Comparison of ENCODE assay signal across 19 mouse cellular contexts in genomic region chr7:49004402-49004801, GRCm38 (mm10).
DNase-seq lines count a peak whose midpoint lies in the region; ATAC-seq and TF ChIP-seq lines count a peak whose summit lies in the region.
"Had no signal": no experiment of that assay in that cellular context is flagged by ENCODE, and none has a peak within 500 bp of the region (broad histone marks: within the 10 kb centered on the region; RNA-seq: fewer than 3 reads in every experiment).

No protein-coding gene starts in this region.

- DNase-seq in adrenal gland, adult (ENCODE audit: inconsistent age in 2 of 2, low spot score in 1 of 2) = peak; percentile 29 to 67
- no peak for DNase-seq in adrenal gland, postnatal 4 days (ENCODE audit: low spot score in 2 of 2)
- DNase-seq in midbrain, embryonic 10.5 days (ENCODE audit: low spot score) = no peak
- DNase-seq in midbrain, postnatal 0 days (ENCODE audit: low spot score) = no peak
- peak; percentile 77 for DNase-seq in lung, embryonic 14.5 days
- no peak for DNase-seq in ovary, postnatal 14 days (ENCODE audit: low spot score)
- DNase-seq in cerebellum, adult 2 months = no peak
- no peak for DNase-seq in left cerebral cortex, adult 18-20 months (ENCODE audit: low spot score in 2 of 2)
- DNase-seq: cerebellum, adult 9-11 months; gastrocnemius, postnatal 10 days; layer of hippocampus, postnatal 36 days; liver, postnatal 0 days; thymus, postnatal 14 days had no signal

- H3K9me3 ChIP-seq in midbrain, embryonic 10.5 days (replicated peaks) = no peaks in the 10 kb centered on the region
- no peaks in the 10 kb centered on the region for H3K9me3 ChIP-seq in midbrain, postnatal 0 days (ENCODE audit: low read length)
- no peaks in the 10 kb centered on the region for H3K9me3 ChIP-seq in lung, embryonic 14.5 days (ENCODE audit: low read depth, low read length)
- H3K9me3 ChIP-seq: hindbrain, embryonic 13.5 days; limb, embryonic 12.5 days; midbrain, embryonic 13.5 days; stomach, embryonic 15.5 days had no signal

- no peak for ATAC-seq in midbrain, postnatal 0 days (ENCODE audit: low FRiP score)
- ATAC-seq in lung, embryonic 14.5 days (ENCODE audit: insufficient read depth) = peak; percentile 78; the same call in 1 of the 2 replicates
- ATAC-seq: forebrain, embryonic 16.5 days; liver, postnatal 0 days; midbrain, embryonic 13.5 days had no signal

- no peak for TF ChIP-seq POLR2A in cerebellum, adult 2 months (IDR thresholded peaks at IDR 0.05; ENCODE audit: borderline replicate concordance, insufficient read depth, low read length)

- H3K4me3 ChIP-seq in midbrain, embryonic 10.5 days = no peak overlapping the region
- no peak overlapping the region for H3K4me3 ChIP-seq in midbrain, postnatal 0 days (ENCODE audit: low read depth, low read length)
- no peak overlapping the region for H3K4me3 ChIP-seq in lung, embryonic 14.5 days (ENCODE audit: low read depth, low read length)
- no peak overlapping the region for H3K4me3 ChIP-seq in cerebellum, adult 2 months (replicated peaks; ENCODE audit: insufficient read depth, low read depth, low read length)
- H3K4me3 ChIP-seq: erythroblast, embryonic 14.5 days; hindbrain, embryonic 13.5 days; limb, embryonic 12.5 days; midbrain, embryonic 13.5 days; stomach, embryonic 15.5 days had no signal

- H3K9ac ChIP-seq in midbrain, postnatal 0 days (replicated peaks; ENCODE audit: low read length, poor library complexity, severe bottlenecking) = no peak overlapping the region
- H3K9ac ChIP-seq in lung, embryonic 14.5 days = no peak overlapping the region
- H3K9ac ChIP-seq: hindbrain, embryonic 13.5 days; limb, embryonic 12.5 days; liver, postnatal 0 days; midbrain, embryonic 13.5 days; stomach, embryonic 15.5 days had no signal

- no peak overlapping the region for H3K4me2 ChIP-seq in midbrain, postnatal 0 days (ENCODE audit: low read depth, low read length, poor library complexity, severe bottlenecking)
- H3K4me2 ChIP-seq in lung, embryonic 14.5 days = no peak overlapping the region
- H3K4me2 ChIP-seq: hindbrain, embryonic 13.5 days; limb, embryonic 12.5 days; midbrain, embryonic 13.5 days; stomach, embryonic 15.5 days had no signal

- no peaks in the 10 kb centered on the region for H3K36me3 ChIP-seq in midbrain, embryonic 10.5 days
- no peaks in the 10 kb centered on the region for H3K36me3 ChIP-seq in midbrain, postnatal 0 days (ENCODE audit: insufficient read depth, low read length)
- no peaks in the 10 kb centered on the region for H3K36me3 ChIP-seq in lung, embryonic 14.5 days (ENCODE audit: insufficient read depth)
- H3K36me3 ChIP-seq: hindbrain, embryonic 13.5 days; limb, embryonic 12.5 days; midbrain, embryonic 13.5 days; stomach, embryonic 15.5 days had no signal

- WGBS in midbrain, embryonic 10.5 days = 79% methylated on average over 5 of the region's 5 CpGs
- 80% methylated on average over 5 of the region's 5 CpGs for WGBS in midbrain, postnatal 0 days
- WGBS in lung, embryonic 14.5 days = 30% methylated on average over 5 of the region's 5 CpGs
- WGBS in cerebellum, adult 2 months = 89% methylated on average over 5 of the region's 5 CpGs

- H3K4me1 ChIP-seq in midbrain, embryonic 10.5 days = peaks cover 72% of the 10 kb centered on the region
- H3K4me1 ChIP-seq in midbrain, postnatal 0 days (ENCODE audit: insufficient read depth, low read length) = peaks cover 1% of the 10 kb centered on the region; the same call in 1 of the 2 replicates
- H3K4me1 ChIP-seq in lung, embryonic 14.5 days (ENCODE audit: insufficient read depth) = peaks cover 9% of the 10 kb centered on the region
- H3K4me1 ChIP-seq in cerebellum, adult 2 months (ENCODE audit: control insufficient read depth, insufficient read depth, low read length) = peaks cover 1% of the 10 kb centered on the region
- H3K4me1 ChIP-seq: limb, embryonic 12.5 days; stomach, embryonic 15.5 days had no signal

- no peaks in the 10 kb centered on the region for H3K27me3 ChIP-seq in midbrain, embryonic 10.5 days (ENCODE audit: low read depth, poor library complexity, severe bottlenecking)
- H3K27me3 ChIP-seq in midbrain, postnatal 0 days (ENCODE audit: insufficient read depth, low read length) = no peaks in the 10 kb centered on the region
- no peaks in the 10 kb centered on the region for H3K27me3 ChIP-seq in lung, embryonic 14.5 days (ENCODE audit: insufficient read depth, low read length)
- no peaks in the 10 kb centered on the region for H3K27me3 ChIP-seq in cerebellum, adult 2 months (ENCODE audit: control insufficient read depth, insufficient read depth, low read length)
- H3K27me3 ChIP-seq: hindbrain, embryonic 13.5 days; midbrain, embryonic 13.5 days; stomach, embryonic 15.5 days had no signal

- peak overlapping the region; percentile 57; the same call in 1 of the 2 replicates for H3K27ac ChIP-seq in midbrain, embryonic 10.5 days (replicated peaks)
- H3K27ac ChIP-seq in midbrain, postnatal 0 days (ENCODE audit: low read depth, low read length) = no peak overlapping the region
- peak overlapping the region; percentile 12; the same call in 1 of the 2 replicates for H3K27ac ChIP-seq in lung, embryonic 14.5 days (ENCODE audit: low read depth)
- no peak overlapping the region for H3K27ac ChIP-seq in cerebellum, adult 2 months (ENCODE audit: insufficient read depth, low read length)
- H3K27ac ChIP-seq: hindbrain, embryonic 13.5 days; limb, embryonic 12.5 days; midbrain, embryonic 13.5 days; stomach, embryonic 15.5 days had no signal

- no peak for TF ChIP-seq CTCF in midbrain, postnatal 0 days (IDR thresholded peaks at IDR 0.05)
- TF ChIP-seq CTCF in lung, embryonic 14.5 days (IDR thresholded peaks at IDR 0.05; ENCODE audit: low read depth) = no peak
- no peak for TF ChIP-seq CTCF in cerebellum, adult 2 months (IDR thresholded peaks at IDR 0.05; ENCODE audit: borderline replicate concordance, insufficient read depth, low read depth, low read length)

Comparison
In these comparisons a context has a peak if more than half of its experiments do, and no peak if none do; other contexts are left out.
1. DNase-seq: peak in adrenal gland, adult (2 of 2) and lung, embryonic 14.5 days (single experiment); none in adrenal gland, postnatal 4 days (0 of 2), midbrain, embryonic 10.5 days (single experiment), midbrain, postnatal 0 days (single experiment), ovary, postnatal 14 days (single experiment), cerebellum, adult 2 months (0 of 2) and left cerebral cortex, adult 18-20 months (0 of 2).
2. H3K27ac ChIP-seq: peak in midbrain, embryonic 10.5 days (single experiment) and lung, embryonic 14.5 days (single experiment); none in midbrain, postnatal 0 days (single experiment) and cerebellum, adult 2 months (single experiment).